Mouse (Mus musculus) intestine, postnatal 0 days (tissue): ENCODE data around the gene Lrat. TPM values are rescaled to one million over a fixed set of nuclear protein-coding genes. Genes with fewer than 3 reads are reported as not detected.
A peak's percentile ranks its signal among the peaks of the same experiment; 100 is the strongest.

Source experiments
- ATAC-seq: fragments of 200-750 bp; cut with Nextera tagmentation; 2 replicates; pipeline ENCODE4 v1.8.0; 2017; ENCODE audit warnings: mild to moderate bottlenecking, moderate TSS enrichment, moderate library complexity
- H3K27ac ChIP-seq: fragments of 300-500 bp; sonication (generic); 2 replicates; pipeline ENCODE4 v1.5.1; 2014; ENCODE audit warnings: mild to moderate bottlenecking, low read depth, low read length, moderate library complexity
- H3K27me3 ChIP-seq: fragments of 300-500 bp; sonication (generic); replicated peaks from 2 replicates; pipeline ENCODE4 v1.6.1; 2014; ENCODE audit warnings: low read length, mixed read lengths; ENCODE audit not compliant: control insufficient read depth, insufficient read depth
- H3K36me3 ChIP-seq: fragments of 300-500 bp; sonication (generic); 2 replicates; pipeline ENCODE4 v1.6.1; 2014; ENCODE audit warnings: mild to moderate bottlenecking, moderate library complexity; ENCODE audit not compliant: control insufficient read depth, insufficient read depth
- H3K4me1 ChIP-seq: fragments of 300-500 bp; sonication (generic); replicated peaks from 2 replicates; pipeline ENCODE4 v1.6.1; 2014; ENCODE audit warnings: antibody characterized with exemption, low read length, mixed read lengths; ENCODE audit not compliant: control insufficient read depth, insufficient read depth
- H3K4me2 ChIP-seq: fragments of 300-500 bp; sonication (generic); replicated peaks from 2 replicates; pipeline ENCODE4 v1.6.1; 2014; ENCODE audit warnings: low read depth, mild to moderate bottlenecking, moderate library complexity
- H3K4me3 ChIP-seq: fragments of 300-500 bp; sonication (generic); 2 replicates; pipeline ENCODE4 v1.5.1; 2014; ENCODE audit warnings: low read depth, low read length
- H3K9ac ChIP-seq: fragments of 300-500 bp; sonication (generic); 2 replicates; pipeline ENCODE4 v1.6.1; 2014; ENCODE audit warnings: mild to moderate bottlenecking, low read depth, low read length
- H3K9me3 ChIP-seq: fragments of 300-500 bp; sonication (generic); 2 replicates; pipeline ENCODE4 v1.6.1; 2016; ENCODE audit warnings: mixed run types; ENCODE audit not compliant: control insufficient read depth
- CTCF ChIP-seq: sonication (generic); IDR thresholded peaks from 2 replicates; pipeline ENCODE4 v1.5.1; 2016; ENCODE audit warnings: low read depth, mild to moderate bottlenecking, control low read depth, antibody characterized with exemption, moderate library complexity
- WGBS: fragments of 180-500 bp; shearing (Covaris S2); extraction: QIAGEN DNeasy Blood & Tissue Kit; methylation state at CpG from one replicate; pipeline ENCODE4 v1.1.7; 2014; 5-methylcytosine and 5-hydroxymethylcytosine counted together
- polyA plus RNA-seq: library from polyadenylated mRNA; unstranded; fragments of >200 nt; fragmentation: Nextera tagmentation; extraction: Ambion mirVana; gene quantifications from 2 replicates; pipeline ENCODE4 v1.2.1, GENCODE M21; 2015

Gene Lrat
- polyA plus RNA-seq, 1 experiment from 2014 or later = 29.5 TPM

GRCm38 (mm10) chr3:82915632-82916031, 11.9 kb upstream of the Lrat start:
- Histone ChIP-seq H3K36me3 (no peaks in the 10 kb centered on the region), H3K4me2 (no peak overlapping the region), H3K27ac (no peak overlapping the region), H3K4me3 (no peak overlapping the region), H3K27me3 (no peaks in the 10 kb centered on the region), H3K9me3 (no peaks in the 10 kb centered on the region), H3K9ac (no peak overlapping the region), H3K4me1 (no peaks in the 10 kb centered on the region)
- 66% methylated on average over 1 of the region's 1 CpGs for WGBS
- no peak for TF ChIP-seq CTCF
- no peak for ATAC-seq

DNA sequence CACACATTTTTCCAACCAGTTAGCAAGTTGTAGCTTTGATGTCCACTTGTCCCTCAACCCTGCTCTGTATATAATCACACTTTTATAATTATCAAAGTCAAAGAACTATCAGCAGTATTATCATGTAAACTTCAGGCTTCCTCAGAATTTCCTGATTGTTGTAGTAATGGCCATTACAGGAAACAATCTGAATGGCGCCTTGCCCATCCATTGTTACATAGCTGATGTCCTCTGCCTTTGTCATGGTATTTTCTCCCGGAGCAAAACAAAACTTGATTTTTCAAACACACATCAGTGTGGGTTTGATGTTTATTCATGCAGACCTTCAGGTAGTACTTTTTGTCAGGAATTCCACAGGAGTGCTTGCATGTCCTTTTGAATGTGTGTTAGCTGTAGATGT, 4.9 kb upstream of the Lrat start:
- Histone ChIP-seq H3K9me3 (no peaks in the 10 kb centered on the region), H3K27ac (no peak overlapping the region), H3K4me2 (no peak overlapping the region), H3K27me3 (no peaks in the 10 kb centered on the region), H3K4me1 (no peaks in the 10 kb centered on the region), H3K36me3 (no peaks in the 10 kb centered on the region), H3K9ac (no peak overlapping the region), H3K4me3 (no peak overlapping the region)
- 84% methylated on average over 2 of the region's 2 CpGs for WGBS
- no peak for TF ChIP-seq CTCF
- ATAC-seq = no peak

- peak overlapping the region; percentile 56 for H3K4me3 ChIP-seq
- 1% methylated on average over 31 of the region's 31 CpGs for WGBS
- ATAC-seq = no peak
- no peaks in the 10 kb centered on the region for H3K36me3 ChIP-seq
- H3K4me1 ChIP-seq = no peaks in the 10 kb centered on the region
- H3K27me3 ChIP-seq = no peaks in the 10 kb centered on the region
- no peak overlapping the region for H3K9ac ChIP-seq
- no peak for TF ChIP-seq CTCF
- no peaks in the 10 kb centered on the region for H3K9me3 ChIP-seq
- H3K27ac ChIP-seq = no peak overlapping the region
- peak overlapping the region; percentile 93 for H3K4me2 ChIP-seq
Observed at GRCm38 (mm10) chr3:82904211-82904908, 587 bp upstream of the Lrat start.

DNA sequence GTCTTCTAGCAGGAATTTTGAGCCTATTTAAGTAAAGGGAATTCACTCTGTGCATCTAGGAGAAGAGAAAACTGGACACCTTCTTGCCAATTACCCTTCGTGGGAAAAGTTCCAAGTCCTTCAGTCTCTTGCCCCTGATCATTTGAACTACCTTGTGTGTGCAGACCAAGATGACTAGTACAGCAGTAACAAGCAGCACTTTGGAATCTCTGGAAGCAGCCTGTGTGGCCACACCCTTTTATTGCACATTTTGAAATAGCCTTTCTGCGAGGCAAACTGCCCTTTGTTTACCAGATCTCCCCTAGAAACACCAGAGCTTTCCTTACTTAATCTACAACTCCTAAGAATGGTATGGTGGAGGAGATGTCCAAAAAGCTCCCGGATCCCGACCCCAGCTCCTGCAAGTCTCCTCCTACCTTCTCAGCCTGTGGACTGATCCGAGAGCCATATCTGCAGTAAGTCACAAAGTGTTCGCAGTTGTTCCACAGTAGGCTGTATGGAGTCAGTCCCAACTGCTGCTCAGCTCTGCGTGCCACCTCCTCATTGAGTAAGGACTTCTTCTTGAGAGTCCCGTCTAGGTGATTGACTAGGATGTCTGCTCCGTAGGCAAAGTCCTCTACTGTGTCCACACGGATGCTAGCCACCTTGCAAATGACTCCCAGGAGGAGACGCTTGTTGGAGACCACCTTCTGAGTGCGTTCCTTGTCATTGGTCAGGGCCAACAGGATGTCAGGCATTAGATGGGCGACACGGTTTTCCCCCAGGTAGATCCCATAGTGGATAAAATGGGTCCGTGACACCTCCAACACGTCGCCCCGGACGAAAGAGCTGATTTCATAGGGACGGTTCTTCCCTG, 788 bp downstream of the Lrat start:
- ATAC-seq = peak; percentile 64

DNA sequence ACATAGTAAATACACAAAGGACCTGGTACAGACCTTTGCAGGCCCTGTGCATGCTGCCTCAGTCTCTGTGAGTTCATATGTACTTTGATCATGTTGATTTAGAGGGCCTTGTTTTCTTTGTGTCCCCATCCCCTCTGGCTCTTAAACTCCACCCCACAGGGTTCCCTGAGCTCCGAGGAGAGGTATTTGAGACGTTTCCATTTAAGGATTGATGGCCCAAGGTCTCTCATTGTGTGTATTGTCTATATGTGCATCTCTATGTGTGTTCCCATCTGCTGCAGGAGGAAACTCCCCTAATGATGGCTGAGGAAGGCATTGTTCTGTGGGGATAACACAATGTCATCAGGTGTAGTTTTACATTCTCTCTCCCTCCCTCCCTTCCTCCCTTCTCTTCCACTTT, 14.9 kb downstream of the Lrat start:
- no peak overlapping the region for H3K4me2 ChIP-seq

More for the DNA sequence above, 788 bp downstream of the Lrat start:
- H3K4me3 ChIP-seq = peak overlapping the region; percentile 56
- no peaks in the 10 kb centered on the region for H3K9me3 ChIP-seq
- peak overlapping the region; percentile 68 for H3K27ac ChIP-seq
- no peaks in the 10 kb centered on the region for H3K27me3 ChIP-seq
- no peaks in the 10 kb centered on the region for H3K36me3 ChIP-seq
- TF ChIP-seq CTCF = no peak
- peak overlapping the region; percentile 93 for H3K4me2 ChIP-seq
- H3K4me1 ChIP-seq = no peaks in the 10 kb centered on the region
- WGBS = 11% methylated on average over 20 of the region's 20 CpGs
- H3K9ac ChIP-seq = peak overlapping the region; percentile 31; the same call in 1 of the 2 replicates

GRCm38 (mm10) chr3:82877258-82877657, 26.5 kb downstream of the Lrat start:
- no peak for ATAC-seq
- Histone ChIP-seq H3K36me3 (no peaks in the 10 kb centered on the region), H3K9me3 (no peaks in the 10 kb centered on the region), H3K4me2 (no peak overlapping the region), H3K4me1 (0 out of 2 replicates have a peak, but pooled peaks cover 7% of the 10 kb centered on the region), H3K27ac (no peak overlapping the region), H3K4me3 (no peak overlapping the region), H3K27me3 (peaks cover 16% of the 10 kb centered on the region), H3K9ac (no peak overlapping the region)
- 4% methylated on average over 4 of the region's 4 CpGs for WGBS
- TF ChIP-seq CTCF = peak; percentile 82

More for the DNA sequence above, 14.9 kb downstream of the Lrat start:
- Histone ChIP-seq H3K27ac (no peak overlapping the region), H3K4me3 (no peak overlapping the region), H3K27me3 (no peaks in the 10 kb centered on the region), H3K36me3 (no peaks in the 10 kb centered on the region), H3K4me1 (no peaks in the 10 kb centered on the region), H3K9me3 (no peaks in the 10 kb centered on the region), H3K9ac (no peak overlapping the region)
- TF ChIP-seq CTCF = no peak
- ATAC-seq = no peak
- WGBS = 18% methylated on average over 2 of the region's 2 CpGs
